Mouse (Mus musculus) stomach, postnatal 0 days (tissue): ENCODE results near the gene B4gat1. TPM values are rescaled to one million over a fixed set of nuclear protein-coding genes. Genes with fewer than 3 reads are reported as not detected.
A peak's percentile ranks its signal among the peaks of the same experiment; 100 is the strongest.

Experiments used
- ATAC-seq: fragments of 200-750 bp; cut with Nextera tagmentation; 2 replicates; pipeline ENCODE4 v1.8.0; 2017; ENCODE audit not compliant: low FRiP score, low TSS enrichment
- DNase-seq: peaks from one replicate; pipeline ENCODE4 v3.0.0-alpha.2; 2016; ENCODE audit warnings: low spot score
- H3K27ac ChIP-seq: fragments of 300-500 bp; sonication (generic); replicated peaks from 2 replicates; pipeline ENCODE4 v1.5.1; 2014; ENCODE audit warnings: mild to moderate bottlenecking, control low read depth
- H3K27me3 ChIP-seq: fragments of 300-500 bp; sonication (generic); 2 replicates; pipeline ENCODE4 v1.6.1; 2014; ENCODE audit warnings: low read length; ENCODE audit not compliant: control insufficient read depth, insufficient read depth
- H3K36me3 ChIP-seq: fragments of 300-500 bp; sonication (generic); 2 replicates; pipeline ENCODE4 v1.6.1; 2014; ENCODE audit warnings: low read length, mixed read lengths; ENCODE audit not compliant: control insufficient read depth, insufficient read depth
- H3K4me1 ChIP-seq: fragments of 300-500 bp; sonication (generic); replicated peaks from 2 replicates; pipeline ENCODE4 v1.6.1; 2014; ENCODE audit warnings: antibody characterized with exemption; ENCODE audit not compliant: control insufficient read depth, insufficient read depth
- H3K4me2 ChIP-seq: fragments of 300-500 bp; sonication (generic); replicated peaks from 2 replicates; pipeline ENCODE4 v1.6.1; 2014; ENCODE audit warnings: low read depth, mild to moderate bottlenecking, control low read depth, moderate library complexity
- H3K4me3 ChIP-seq: fragments of 300-500 bp; sonication (generic); 2 replicates; pipeline ENCODE4 v1.5.1; 2014; ENCODE audit warnings: low read depth, low read length, control low read depth
- H3K9ac ChIP-seq: fragments of 300-500 bp; sonication (generic); 2 replicates; pipeline ENCODE4 v1.6.1; 2014; ENCODE audit warnings: mild to moderate bottlenecking, low read length, control low read depth, mixed read lengths
- H3K9me3 ChIP-seq: fragments of 300-500 bp; sonication (generic); 2 replicates; pipeline ENCODE4 v1.6.1; 2016; ENCODE audit warnings: low read length; ENCODE audit not compliant: control insufficient read depth
- CTCF ChIP-seq: IDR thresholded peaks from 2 replicates; pipeline ENCODE4 v1.5.1; 2016; ENCODE audit warnings: antibody characterized with exemption, low read depth, mild to moderate bottlenecking, moderate library complexity
- EP300 ChIP-seq: optimal IDR thresholded peaks from 2 replicates; pipeline ENCODE3; 2016; ENCODE audit warnings: antibody characterized with exemption
- WGBS: fragments of 180-500 bp; shearing (Covaris S2); extraction: QIAGEN DNeasy Blood & Tissue Kit; methylation state at CpG from one replicate; pipeline ENCODE4 v1.1.7; 2014; 5-methylcytosine and 5-hydroxymethylcytosine counted together
- polyA plus RNA-seq: library from polyadenylated mRNA; unstranded; fragments of >200 nt; fragmentation: Nextera tagmentation; extraction: Ambion mirVana; gene quantifications from 2 replicates; pipeline ENCODE4 v1.2.1, GENCODE M21; 2015

B4gat1 gene
- polyA plus RNA-seq, 1 experiment from 2014 or later = 22.3 TPM

DNA sequence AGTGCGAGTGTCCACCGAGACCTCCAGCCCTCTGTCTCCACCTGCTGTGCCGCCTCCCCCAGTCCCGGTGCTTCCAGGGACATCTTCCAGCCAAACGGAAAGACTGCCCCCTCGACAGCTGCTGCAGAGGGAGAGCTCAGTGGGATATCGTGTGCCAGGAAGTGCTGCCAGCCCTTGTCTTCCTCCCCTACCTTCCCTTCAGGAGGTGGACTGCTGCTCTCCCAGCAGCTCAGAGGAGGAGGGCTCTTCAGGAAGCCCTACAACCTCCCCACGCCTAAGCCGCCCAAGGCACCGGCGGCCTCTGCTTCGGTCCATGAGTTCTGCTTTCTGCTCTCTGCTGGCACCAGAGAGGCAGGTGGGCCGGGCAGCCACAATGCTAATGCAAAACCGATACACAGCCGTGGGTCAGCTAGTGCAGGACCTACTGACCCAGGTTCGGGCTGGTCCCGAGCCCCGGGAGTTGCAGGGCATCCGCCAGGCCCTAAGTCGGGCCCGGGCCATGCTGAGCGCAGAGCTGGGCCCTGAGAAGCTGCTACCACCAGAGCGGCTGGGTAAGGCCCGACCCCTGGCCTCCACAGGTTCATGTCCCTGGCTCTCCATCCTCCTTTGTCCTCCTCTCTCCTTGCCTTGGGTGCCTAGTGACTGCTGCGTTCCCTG, 13.7 kb downstream of the B4gat1 start:
- H3K4me3 ChIP-seq = no peak overlapping the region
- H3K9me3 ChIP-seq = no peaks in the 10 kb centered on the region
- ATAC-seq (no peak), DNase-seq (no peak)
- TF ChIP-seq CTCF (no peak), EP300 (no peak)
- no peak overlapping the region for H3K27ac ChIP-seq
- H3K27me3 ChIP-seq = no peaks in the 10 kb centered on the region
- H3K4me2 ChIP-seq = no peak overlapping the region
- no peak overlapping the region for H3K9ac ChIP-seq
- WGBS = 53% methylated on average over 25 of the region's 25 CpGs
- peaks cover 3% of the 10 kb centered on the region; the same call in 1 of the 2 replicates for H3K36me3 ChIP-seq
- no peaks in the 10 kb centered on the region; the same call in 1 of the 2 replicates for H3K4me1 ChIP-seq

GRCm38 (mm10) chr19:5052853-5053252, 14.2 kb downstream of the B4gat1 start:
- H3K27ac ChIP-seq = no peak overlapping the region
- no peak overlapping the region for H3K9ac ChIP-seq
- no peaks in the 10 kb centered on the region for H3K27me3 ChIP-seq
- DNase-seq (no peak), ATAC-seq (no peak)
- TF ChIP-seq CTCF (no peak), EP300 (no peak)
- WGBS = 71% methylated on average over 17 of the region's 17 CpGs
- no peaks in the 10 kb centered on the region; the same call in 1 of the 2 replicates for H3K36me3 ChIP-seq
- no peaks in the 10 kb centered on the region for H3K9me3 ChIP-seq
- H3K4me3 ChIP-seq = no peak overlapping the region
- H3K4me1 ChIP-seq = no peaks in the 10 kb centered on the region; the same call in 1 of the 2 replicates
- H3K4me2 ChIP-seq = no peak overlapping the region

DNA sequence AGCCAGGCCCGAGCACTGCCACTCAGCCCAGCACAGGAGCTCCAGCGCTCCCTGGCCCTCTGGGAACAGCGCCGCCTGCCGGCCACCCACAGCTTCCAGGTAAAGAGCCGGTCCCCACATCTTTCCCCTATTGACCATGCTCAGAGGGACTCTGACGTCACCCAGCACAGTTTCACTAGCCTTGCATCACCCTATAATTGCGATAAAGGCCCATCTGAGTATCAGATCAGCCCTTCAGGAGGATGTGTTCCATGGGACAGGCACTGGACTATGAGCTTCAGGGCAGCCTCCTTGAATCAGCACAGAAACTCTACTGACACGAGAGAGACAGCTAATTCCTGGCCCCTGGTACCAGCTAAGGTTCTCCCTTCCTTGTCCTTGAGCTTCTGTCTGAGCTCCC, 15.3 kb downstream of the B4gat1 start:
- Histone ChIP-seq H3K27me3 (no peaks in the 10 kb centered on the region), H3K4me1 (peaks cover 2% of the 10 kb centered on the region)

GRCm38 (mm10) chr19:5056251-5056650, 17.6 kb downstream of the B4gat1 start:
- no peaks in the 10 kb centered on the region for H3K9me3 ChIP-seq
- H3K9ac ChIP-seq = no peak overlapping the region
- DNase-seq (peak; percentile 46), ATAC-seq (0 out of 2 replicates have a peak, but pooled peaks have one; percentile 22)
- H3K4me1 ChIP-seq = peaks cover 10% of the 10 kb centered on the region
- WGBS = 12% methylated on average over 6 of the region's 6 CpGs
- no peak overlapping the region for H3K27ac ChIP-seq
- no peak overlapping the region for H3K4me3 ChIP-seq
- H3K4me2 ChIP-seq = no peak overlapping the region
- TF ChIP-seq CTCF (peak; percentile 84), EP300 (no peak)
- H3K36me3 ChIP-seq = no peaks in the 10 kb centered on the region
- no peaks in the 10 kb centered on the region for H3K27me3 ChIP-seq

More for the DNA sequence above, 15.3 kb downstream of the B4gat1 start:
- no peaks in the 10 kb centered on the region for H3K9me3 ChIP-seq
- no peaks in the 10 kb centered on the region; the same call in 1 of the 2 replicates for H3K36me3 ChIP-seq
- 26% methylated on average over 9 of the region's 9 CpGs for WGBS
- H3K9ac ChIP-seq = no peak overlapping the region
- DNase-seq (peak; percentile 80), ATAC-seq (peak; percentile 16)
- H3K4me3 ChIP-seq = no peak overlapping the region
- no peak overlapping the region for H3K4me2 ChIP-seq
- TF ChIP-seq CTCF = peak; percentile 86
- TF ChIP-seq EP300 = no peak
- H3K27ac ChIP-seq = no peak overlapping the region

GRCm38 (mm10) chr19:5057876-5058775, 19.5 kb downstream of the B4gat1 start:
- TF ChIP-seq EP300 = no peak
- no peak for TF ChIP-seq CTCF
- WGBS = 29% methylated on average over 16 of the region's 16 CpGs
- H3K27ac ChIP-seq = peak overlapping the region; percentile 85
- no peaks in the 10 kb centered on the region for H3K9me3 ChIP-seq
- H3K9ac ChIP-seq = no peak overlapping the region; the same call in 1 of the 2 replicates
- DNase-seq = no peak
- H3K36me3 ChIP-seq = no peaks in the 10 kb centered on the region
- H3K4me3 ChIP-seq = no peak overlapping the region
- H3K4me2 ChIP-seq = no peak overlapping the region
- H3K4me1 ChIP-seq = peaks cover 10% of the 10 kb centered on the region
- ATAC-seq = 0 out of 2 replicates have a peak, but pooled peaks have one; percentile 4
- no peaks in the 10 kb centered on the region for H3K27me3 ChIP-seq
